Mouse (Mus musculus): ENCODE measurements around the gene Gas2l3.

- TF ChIP-seq POLR2A (IDR thresholded peaks at IDR 0.05; ENCODE audit: insufficient read depth, low read depth, low read length): no peak
- no peak for TF ChIP-seq CTCF (IDR thresholded peaks at IDR 0.05; ENCODE audit: insufficient read depth, low read depth, low read length)
Measured at GRCm38 (mm10) chr10:89439380-89439779, 4.4 kb downstream of the Gas2l3 start.

All from olfactory bulb, adult 2 months (tissue).